Comparison of ENCODE assay signal across 9 mouse cellular contexts in the genomic region with DNA sequence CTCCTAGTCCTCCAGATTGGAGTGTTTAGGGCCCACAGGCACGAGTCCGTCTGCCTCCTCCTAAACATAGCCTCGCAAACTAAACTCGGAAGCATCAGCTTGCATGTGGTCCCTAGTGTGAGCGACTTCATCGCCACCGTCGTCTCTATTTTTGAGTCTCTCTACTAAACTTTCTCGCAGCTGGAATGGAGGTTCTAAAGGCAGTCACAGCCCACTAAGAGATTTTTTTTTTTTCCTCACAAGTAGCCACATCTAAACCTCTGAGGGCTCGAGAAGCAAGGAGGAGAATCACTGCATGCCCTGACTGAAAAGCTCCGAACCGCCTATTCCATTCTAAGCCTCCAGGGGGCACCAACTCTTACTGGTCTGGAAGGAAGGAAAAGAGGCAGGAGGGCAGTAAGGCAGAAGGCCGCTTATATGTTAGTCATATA.
DNase-seq lines count a peak whose midpoint lies in the region; ATAC-seq and TF ChIP-seq lines count a peak whose summit lies in the region.
"Had no signal": no experiment of that assay in that cellular context is flagged by ENCODE, and none has a peak within 500 bp of the region (broad histone marks: within the 10 kb centered on the region; RNA-seq: fewer than 3 reads in every experiment).

No protein-coding gene starts in this region.

- intact Hi-C loops in heart, adult 2 months (cut with DNase I), result loop anchor here (1.0 kb wide), 1 partner anchor 217 kb away; no protein-coding TSS in a partner anchor
- intact Hi-C loops in left cerebral cortex, postnatal 36 days (cut with DNase I), result loop anchor here (2.0 kb wide), 1 partner anchor 214 kb away; no protein-coding TSS in a partner anchor

- no peaks in the 10 kb centered on the region for H3K79me2 ChIP-seq in heart, adult 2 months (replicated peaks; ENCODE audit: control insufficient read depth, insufficient read depth, low read length)

- ATAC-seq in heart, embryonic 12.5 days (ENCODE audit: insufficient number of reproducible peaks, low FRiP score), result no peak
- peak; percentile 53 to 65; a peak in 3 of 4 replicates for ATAC-seq in hematopoietic stem cell, adult 5-6 weeks (replicated peaks in 1 of 2; ENCODE audit: insufficient read depth in 1 of 2, low FRiP score in 2 of 2, low TSS enrichment in 1 of 2, low read depth in 1 of 2, poor library complexity in 2 of 2, severe bottlenecking in 2 of 2)
- no peak for ATAC-seq in erythroblast, adult 5-6 weeks (replicated peaks; ENCODE audit: low FRiP score, poor library complexity, severe bottlenecking)

- peaks cover 2% of the 10 kb centered on the region; the same call in 1 of the 2 replicates for H3K4me1 ChIP-seq in heart, adult 2 months (ENCODE audit: control insufficient read depth, insufficient read depth, low read length)
- peaks cover 10% of the 10 kb centered on the region for H3K4me1 ChIP-seq in heart, embryonic 12.5 days (replicated peaks)

- H3K9ac ChIP-seq in heart, adult 2 months (ENCODE audit: low read depth, low read length), result no peak overlapping the region
- H3K9ac ChIP-seq in heart, embryonic 12.5 days, result no peak overlapping the region
- H3K9ac ChIP-seq: lung, embryonic 15.5 days had no signal

- DNase-seq in heart, adult 2 months, result peak; percentile 24 to 61
- DNase-seq in adrenal gland, adult 18-20 months (ENCODE audit: low spot score in 2 of 2), result peak; percentile 47 to 64
- DNase-seq in embryo, embryonic 10 days (ENCODE audit: low spot score), result peak; percentile 69
- peak; percentile 79 to 81 for DNase-seq in left cerebral cortex, postnatal 36 days (ENCODE audit: low spot score in 2 of 2)
- peak; percentile 80 for DNase-seq in retina, postnatal 1 day

- 45% methylated on average over 13 of the region's 13 CpGs for WGBS in heart, adult 2 months
- 48% methylated on average over 13 of the region's 13 CpGs for WGBS in heart, embryonic 12.5 days

- no peaks in the 10 kb centered on the region for H3K27me3 ChIP-seq in heart, adult 2 months (ENCODE audit: control insufficient read depth, insufficient read depth, low read length)
- H3K27me3 ChIP-seq in heart, embryonic 12.5 days (replicated peaks), result peaks cover 5% of the 10 kb centered on the region; the same call in 1 of the 2 replicates
- H3K27me3 ChIP-seq: lung, embryonic 15.5 days had no signal

- peak; percentile 83 for TF ChIP-seq CTCF in heart, adult 2 months (IDR thresholded peaks at IDR 0.05)

- no peaks in the 10 kb centered on the region for H3K9me3 ChIP-seq in heart, embryonic 12.5 days (replicated peaks)
- H3K9me3 ChIP-seq: lung, embryonic 15.5 days had no signal

- no peak for TF ChIP-seq EP300 in heart, adult 2 months (IDR thresholded peaks at IDR 0.05; ENCODE audit: insufficient read depth, low read depth, low read length)

- H3K4me3 ChIP-seq in heart, adult 2 months, result no peak overlapping the region
- H3K4me3 ChIP-seq in heart, embryonic 12.5 days, result no peak overlapping the region
- H3K4me3 ChIP-seq: lung, embryonic 15.5 days had no signal

- H3K36me3 ChIP-seq in heart, adult 2 months (ENCODE audit: control insufficient read depth, insufficient read depth, low read length), result no peaks in the 10 kb centered on the region
- no peaks in the 10 kb centered on the region for H3K36me3 ChIP-seq in heart, embryonic 12.5 days
- H3K36me3 ChIP-seq: lung, embryonic 15.5 days had no signal

- no peak for TF ChIP-seq POLR2A in heart, adult 2 months (IDR thresholded peaks at IDR 0.05; ENCODE audit: insufficient read depth, low read depth, low read length)

- no peak overlapping the region for H3K27ac ChIP-seq in heart, adult 2 months
- H3K27ac ChIP-seq in heart, embryonic 12.5 days (ENCODE audit: poor library complexity, severe bottlenecking), result no peak overlapping the region
- H3K27ac ChIP-seq: lung, embryonic 15.5 days had no signal

- H3K4me2 ChIP-seq in heart, embryonic 12.5 days, result no peak overlapping the region
- H3K4me2 ChIP-seq: lung, embryonic 15.5 days had no signal

Comparison
In these comparisons a context has a peak if more than half of its experiments do, and no peak if none do; other contexts are left out.
1. ATAC-seq: peak in hematopoietic stem cell, adult 5-6 weeks (2 of 2); none in heart, embryonic 12.5 days (single experiment) and erythroblast, adult 5-6 weeks (single experiment).
2. Peak in every context shown above with its lines, with median percentiles within 50 percentile points of each other: DNase-seq.